Mouse (Mus musculus) midbrain, embryonic 13.5 days (tissue): ENCODE data around the gene Ptpn11. TPM values are rescaled to one million over a fixed set of nuclear protein-coding genes. Genes with fewer than 3 reads are reported as not detected.
"Not testable (repeated sequence)": the region's sequence is repeated elsewhere in the genome, so short reads cannot be mapped to it uniquely, and the experiment has no call there.

ENCODE experiments used
- ATAC-seq: fragments of 200-750 bp; cut with Nextera tagmentation; 2 replicates; pipeline ENCODE4 v1.8.0; 2017; ENCODE audit warnings: mild to moderate bottlenecking, moderate TSS enrichment, moderate library complexity
- H3K27ac ChIP-seq: fragments of 300-500 bp; sonication (generic); 2 replicates; pipeline ENCODE4 v1.5.1; 2015; ENCODE audit warnings: inconsistent platforms, mild to moderate bottlenecking, moderate library complexity
- H3K27me3 ChIP-seq: fragments of 300-500 bp; sonication (generic); 2 replicates; pipeline ENCODE4 v1.6.1; 2015; ENCODE audit warnings: mild to moderate bottlenecking, inconsistent platforms
- H3K36me3 ChIP-seq: fragments of 300-500 bp; sonication (generic); 2 replicates; pipeline ENCODE4 v1.6.1; 2015; ENCODE audit warnings: mild to moderate bottlenecking, inconsistent platforms
- H3K4me1 ChIP-seq: fragments of 300-500 bp; sonication (generic); replicated peaks from 2 replicates; pipeline ENCODE4 v1.6.1; 2015; ENCODE audit warnings: inconsistent platforms
- H3K4me2 ChIP-seq: fragments of 300-500 bp; sonication (generic); replicated peaks from 2 replicates; pipeline ENCODE4 v1.6.1; 2015; ENCODE audit warnings: moderate library complexity, mild to moderate bottlenecking, inconsistent platforms
- H3K4me3 ChIP-seq: fragments of 300-500 bp; sonication (generic); replicated peaks from 2 replicates; pipeline ENCODE4 v1.5.1; 2015; ENCODE audit warnings: mild to moderate bottlenecking, inconsistent platforms
- H3K9ac ChIP-seq: fragments of 300-500 bp; sonication (generic); replicated peaks from 2 replicates; pipeline ENCODE4 v1.6.1; 2015; ENCODE audit warnings: mild to moderate bottlenecking, inconsistent platforms
- H3K9me3 ChIP-seq: fragments of 300-500 bp; sonication (generic); 2 replicates; pipeline ENCODE4 v1.6.1; 2016; ENCODE audit warnings: mild to moderate bottlenecking, inconsistent platforms
- WGBS: fragments of 180-500 bp; shearing (Covaris S2); methylation state at CpG from one replicate; pipeline ENCODE4 v1.1.7; 2015; 5-methylcytosine and 5-hydroxymethylcytosine counted together
- polyA plus RNA-seq: library from polyadenylated mRNA; unstranded; fragments of >200 nt; fragmentation: Nextera tagmentation; extraction: Ambion mirVana; gene quantifications from 2 replicates; pipeline ENCODE4 v1.2.1, GENCODE M21; 2015

Ptpn11 gene
- polyA plus RNA-seq, 1 experiment from 2014 or later, result 23.2 TPM

DNA sequence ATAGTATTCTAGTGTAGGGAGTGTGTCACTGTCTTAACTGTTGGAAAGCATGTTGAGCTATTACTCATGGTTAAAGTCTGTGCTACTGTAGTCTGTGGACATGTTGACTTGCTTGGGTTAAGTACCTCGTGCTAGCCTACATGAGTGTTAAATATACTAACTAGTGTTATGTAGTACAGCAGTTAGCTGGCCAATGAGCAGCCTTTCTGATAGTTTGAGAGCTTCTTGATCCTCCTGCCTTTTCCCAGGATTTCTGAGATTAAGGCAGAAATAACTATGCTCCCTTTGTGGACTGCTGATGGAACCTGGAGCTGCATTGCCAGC lies 19.4 kb upstream of the Ptpn11 start:
- H3K27ac ChIP-seq, result no peak overlapping the region
- 92% methylated on average over 1 of the region's 1 CpGs for WGBS
- peaks cover 27% of the 10 kb centered on the region for H3K4me1 ChIP-seq
- H3K4me3 ChIP-seq, result no peak overlapping the region
- H3K27me3 ChIP-seq, result no peaks in the 10 kb centered on the region
- H3K36me3 ChIP-seq, result peaks cover 75% of the 10 kb centered on the region
- no peak overlapping the region for H3K4me2 ChIP-seq
- H3K9ac ChIP-seq, result no peak overlapping the region
- H3K9me3 ChIP-seq, result no peaks in the 10 kb centered on the region
- ATAC-seq, result no peak

DNA sequence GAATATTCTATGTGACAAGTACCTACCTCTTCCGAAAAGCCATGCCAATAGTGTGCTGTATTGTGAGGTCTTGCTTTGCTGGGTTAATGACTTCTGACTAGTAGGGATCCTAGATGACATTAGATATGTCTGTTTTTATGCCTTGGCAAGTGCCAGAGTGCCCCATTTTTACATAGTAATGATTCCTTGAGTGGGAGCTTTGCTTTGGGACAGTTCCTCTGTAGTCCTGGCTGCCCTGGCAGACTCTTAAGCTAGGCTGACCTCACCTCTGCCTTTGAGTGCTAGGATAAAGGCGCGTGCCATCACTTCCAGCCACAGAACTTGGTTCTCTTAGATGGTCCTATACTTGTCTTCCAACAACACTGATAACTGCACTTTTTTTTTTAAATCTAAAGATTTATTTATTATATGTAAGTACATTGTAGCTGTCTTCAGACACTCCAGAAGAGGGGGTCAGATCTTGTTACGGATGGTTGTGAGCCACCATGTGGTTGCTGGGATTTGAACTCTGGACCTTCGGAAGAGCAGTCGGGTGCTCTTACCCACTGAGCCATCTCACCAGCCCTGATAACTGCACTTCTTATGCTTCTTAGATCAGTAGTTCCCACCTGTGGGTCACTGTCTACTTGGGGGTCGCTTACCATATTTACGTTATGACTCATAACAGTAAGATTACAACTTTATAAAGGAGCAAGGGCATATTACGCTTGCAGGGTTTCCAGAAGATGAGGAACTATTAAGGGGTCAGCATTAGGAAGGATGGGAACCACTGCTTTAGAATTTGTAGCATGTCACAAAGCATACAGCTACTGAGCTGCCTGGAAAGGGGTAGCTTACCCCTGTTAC lies 18.8 kb upstream of the Ptpn11 start:
- H3K36me3 ChIP-seq, result peaks cover 75% of the 10 kb centered on the region
- H3K4me3 ChIP-seq, result no peak overlapping the region
- WGBS, result 92% methylated on average over 9 of the region's 9 CpGs
- no peak overlapping the region for H3K9ac ChIP-seq
- H3K4me2 ChIP-seq, result no peak overlapping the region
- H3K27ac ChIP-seq, result no peak overlapping the region
- H3K4me1 ChIP-seq, result peaks cover 33% of the 10 kb centered on the region
- ATAC-seq, result no peak
- no peaks in the 10 kb centered on the region for H3K27me3 ChIP-seq
- H3K9me3 ChIP-seq, result no peaks in the 10 kb centered on the region

DNA sequence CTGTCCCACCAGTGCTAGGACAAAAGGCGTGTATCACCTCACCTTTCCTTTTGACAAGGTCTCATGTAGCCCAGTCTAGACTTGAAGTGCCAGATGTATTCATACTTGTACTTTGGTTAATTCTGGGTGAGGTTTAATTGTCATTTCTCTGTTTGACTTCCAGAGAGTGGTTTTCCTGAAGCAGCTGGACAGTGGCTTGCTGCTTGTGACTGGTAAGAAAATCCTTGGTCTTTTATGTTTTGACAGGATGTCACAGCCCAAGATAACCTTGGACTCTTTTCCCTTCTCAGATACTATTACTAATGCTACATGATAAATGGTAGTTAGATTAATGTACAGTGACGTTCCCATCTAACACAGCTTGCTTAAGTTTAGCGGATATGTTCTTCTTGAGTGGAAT lies 15.8 kb upstream of the Ptpn11 start:
- 91% methylated on average over 3 of the region's 3 CpGs for WGBS
- H3K27ac ChIP-seq, result no peak overlapping the region
- H3K4me1 ChIP-seq, result peaks cover 34% of the 10 kb centered on the region
- H3K27me3 ChIP-seq, result no peaks in the 10 kb centered on the region
- ATAC-seq, result no peak
- H3K9ac ChIP-seq, result no peak overlapping the region
- no peak overlapping the region for H3K4me2 ChIP-seq
- H3K9me3 ChIP-seq, result no peaks in the 10 kb centered on the region
- peaks cover 63% of the 10 kb centered on the region for H3K36me3 ChIP-seq
- no peak overlapping the region for H3K4me3 ChIP-seq

DNA sequence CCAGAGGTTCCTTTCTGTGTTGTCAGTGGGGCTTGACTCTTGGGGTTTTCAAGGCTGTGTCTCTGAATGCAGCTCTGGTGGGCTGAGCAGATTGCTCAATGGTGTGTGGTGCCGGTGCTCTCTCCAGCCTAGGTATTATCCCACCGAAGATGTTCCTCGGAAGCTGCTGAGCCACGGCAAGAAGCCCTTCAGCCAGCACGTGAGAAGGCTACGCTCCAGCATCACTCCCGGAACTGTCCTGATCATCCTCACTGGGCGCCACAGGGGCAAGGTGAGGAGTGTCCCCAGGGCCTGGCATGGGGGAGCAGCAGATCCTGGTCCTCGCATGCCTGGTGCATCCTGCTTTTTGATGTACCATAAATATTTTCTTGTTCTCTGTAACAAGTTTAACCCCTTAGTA lies 15.3 kb upstream of the Ptpn11 start:
- H3K4me3 ChIP-seq, result no peak overlapping the region
- ATAC-seq, result no peak
- whole genome bisulfite sequencing, result 86% methylated on average over 9 of the region's 9 CpGs
- no peak overlapping the region for H3K27ac ChIP-seq
- peaks cover 59% of the 10 kb centered on the region for H3K36me3 ChIP-seq
- no peak overlapping the region for H3K4me2 ChIP-seq
- H3K9me3 ChIP-seq, result no peaks in the 10 kb centered on the region
- H3K4me1 ChIP-seq, result peaks cover 34% of the 10 kb centered on the region
- H3K27me3 ChIP-seq, result no peaks in the 10 kb centered on the region
- no peak overlapping the region; the same call in 1 of the 2 replicates for H3K9ac ChIP-seq

DNA sequence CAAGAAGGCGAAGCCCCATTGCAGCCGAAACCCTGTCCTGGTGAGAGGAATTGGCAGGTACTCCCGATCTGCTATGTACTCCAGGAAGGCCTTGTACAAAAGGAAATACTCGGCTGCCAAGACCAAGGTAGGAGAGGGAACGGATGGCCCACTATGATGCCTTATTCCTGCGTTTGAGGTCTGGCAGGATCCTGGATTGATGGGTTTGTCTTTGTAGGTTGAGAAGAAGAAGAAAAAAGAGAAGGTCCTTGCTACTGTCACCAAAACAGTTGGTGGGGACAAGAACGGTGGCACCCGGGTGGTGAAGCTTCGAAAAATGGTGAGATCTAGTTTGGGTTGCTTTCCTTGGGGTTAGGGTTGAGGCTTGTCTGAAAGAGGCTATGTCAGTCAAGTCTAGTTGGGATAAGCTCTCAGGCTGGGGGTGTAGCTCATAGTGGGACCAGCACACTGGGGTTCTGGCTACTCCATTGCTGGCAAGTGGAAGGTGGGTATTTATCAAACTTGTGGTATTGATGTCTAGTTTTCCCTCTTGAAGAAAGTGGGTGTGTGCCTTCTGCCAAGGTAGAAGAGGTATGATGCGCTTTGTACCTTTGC lies 14.4 kb upstream of the Ptpn11 start:
- H3K4me3 ChIP-seq, result peak overlapping the region; percentile 97
- H3K27ac ChIP-seq, ATAC-seq, H3K9me3 ChIP-seq, H3K27me3 ChIP-seq: not testable (repeated sequence)
- H3K4me1 ChIP-seq, result peaks cover 34% of the 10 kb centered on the region
- peak overlapping the region; percentile 87 for H3K4me2 ChIP-seq
- H3K9ac ChIP-seq, result peak overlapping the region; percentile 98
- H3K36me3 ChIP-seq, result peaks cover 50% of the 10 kb centered on the region
- WGBS, result 76% methylated on average over 8 of the region's 10 CpGs

DNA sequence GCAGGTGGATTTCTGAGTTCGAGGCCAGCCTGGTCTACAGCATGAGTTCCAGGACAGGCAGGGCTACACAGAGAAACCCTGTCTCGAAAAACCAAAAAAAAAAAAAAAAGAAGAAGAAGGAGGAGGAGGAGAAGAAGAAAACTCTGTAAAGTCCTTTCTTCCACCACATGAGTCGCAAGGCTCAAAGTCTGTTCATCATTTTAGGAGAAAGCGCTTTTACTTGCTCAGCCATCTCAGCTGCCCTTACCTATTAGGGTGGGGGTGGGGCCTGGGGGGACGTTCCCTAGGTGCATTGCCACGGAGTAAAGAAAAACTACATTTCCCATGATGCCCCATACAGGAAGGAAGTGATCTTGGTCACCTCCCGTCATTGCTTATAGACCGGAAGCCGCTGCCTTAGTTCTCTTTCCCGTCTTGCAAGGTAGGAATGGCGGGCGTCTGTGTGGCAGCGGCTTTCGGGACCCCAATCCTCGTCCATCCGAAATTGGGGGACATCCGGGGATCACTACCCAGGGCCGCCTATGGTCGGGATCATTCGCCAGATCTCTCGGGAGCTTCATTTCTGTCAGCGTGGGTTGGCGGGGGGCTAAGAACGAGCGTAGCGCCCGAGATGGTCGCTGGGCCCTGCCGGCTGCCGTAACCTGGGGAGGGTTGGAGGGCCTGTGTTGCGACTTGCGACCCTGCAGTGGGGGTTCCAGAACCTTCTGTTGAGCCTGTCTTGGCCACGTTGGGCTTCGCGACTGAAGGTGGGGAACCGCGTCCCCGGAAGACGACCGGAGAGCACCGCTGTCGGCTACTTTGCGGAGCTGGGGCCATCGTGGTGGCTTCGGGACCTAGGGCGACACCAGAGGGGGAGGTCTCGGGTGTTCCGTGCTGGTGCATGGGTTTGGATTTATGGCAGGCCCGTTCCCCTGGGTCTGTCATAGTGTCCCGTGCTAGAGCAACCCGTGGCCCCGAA lies 13.2 kb upstream of the Ptpn11 start, which contains the start of gene Rpl6:
TSS of gene Rpl6 (plus strand) at position 350 of the 958 bp plus-strand sequence.
- H3K36me3 ChIP-seq, result peaks cover 39% of the 10 kb centered on the region
- peak within 1 kb of the TSS; percentile 87 for H3K4me2 ChIP-seq
- peak within 1 kb of the TSS; percentile 97 for H3K4me3 ChIP-seq
- H3K9ac ChIP-seq, result peak within 1 kb of the TSS; percentile 98
- no peaks in the 10 kb centered on the region for H3K9me3 ChIP-seq
- ATAC-seq, result peak; percentile 92
- peak within 1 kb of the TSS; percentile 79 for H3K27ac ChIP-seq
- H3K27me3 ChIP-seq, result no peaks in the 10 kb centered on the region
- H3K4me1 ChIP-seq, result peaks cover 34% of the 10 kb centered on the region
- WGBS, result 2% methylated on average over 52 of the region's 52 CpGs

DNA sequence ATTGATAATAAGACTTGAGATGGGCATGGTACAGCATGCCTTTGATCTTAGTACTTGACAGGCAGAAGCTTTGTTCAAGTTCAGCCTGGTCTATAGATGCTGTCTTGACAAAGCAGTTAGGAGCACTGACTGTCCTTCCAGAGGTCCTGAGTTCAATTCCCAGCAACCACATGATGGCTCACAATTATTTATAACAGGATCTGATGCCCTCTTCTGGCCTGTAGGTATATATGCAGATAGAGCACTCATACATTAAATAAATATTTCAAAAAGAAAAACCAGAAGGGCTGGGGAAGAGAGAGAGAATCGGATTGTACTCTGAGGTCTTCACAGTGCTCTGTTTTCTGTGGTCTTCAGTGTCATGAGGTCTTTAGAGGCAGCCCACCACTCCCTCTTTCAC lies 11.3 kb upstream of the Ptpn11 start:
- ATAC-seq, result no peak
- peaks cover 26% of the 10 kb centered on the region for H3K4me1 ChIP-seq
- no peak overlapping the region for H3K9ac ChIP-seq
- H3K4me2 ChIP-seq, result no peak overlapping the region
- H3K27ac ChIP-seq, result no peak overlapping the region
- no peaks in the 10 kb centered on the region for H3K9me3 ChIP-seq
- H3K4me3 ChIP-seq, result no peak overlapping the region
- H3K27me3 ChIP-seq, result peaks cover 4% of the 10 kb centered on the region; the same call in 1 of the 2 replicates
- 90% methylated on average over 1 of the region's 1 CpGs for WGBS
- peaks cover 19% of the 10 kb centered on the region for H3K36me3 ChIP-seq

DNA sequence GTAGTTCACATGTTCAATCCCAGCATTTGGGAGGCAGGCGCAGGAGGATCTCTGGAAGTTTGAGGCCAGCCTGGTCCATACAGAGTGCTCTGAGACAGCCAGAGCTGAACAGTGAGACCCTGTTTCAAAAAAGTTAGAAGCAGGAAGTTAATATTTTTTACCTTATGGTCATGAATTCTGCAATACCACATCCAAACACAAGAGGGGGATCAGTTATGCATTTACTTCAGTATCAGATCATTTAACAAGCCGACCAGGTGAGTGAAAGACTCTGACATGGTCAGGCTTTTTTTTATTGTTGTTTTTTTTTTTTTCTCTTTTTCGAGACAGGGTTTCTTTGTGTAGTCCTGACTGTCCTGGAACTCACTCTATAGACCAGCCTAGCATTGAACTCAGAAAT lies 10.5 kb upstream of the Ptpn11 start:
- Histone ChIP-seq H3K4me1 (peaks cover 19% of the 10 kb centered on the region), H3K4me3 (no peak overlapping the region), H3K36me3 (peaks cover 12% of the 10 kb centered on the region), H3K9ac (no peak overlapping the region), H3K4me2 (no peak overlapping the region), H3K27me3 (peaks cover 7% of the 10 kb centered on the region; the same call in 1 of the 2 replicates), H3K9me3 (no peaks in the 10 kb centered on the region), H3K27ac (no peak overlapping the region)
- WGBS, result 57% methylated on average over 3 of the region's 3 CpGs
- ATAC-seq, result no peak

DNA sequence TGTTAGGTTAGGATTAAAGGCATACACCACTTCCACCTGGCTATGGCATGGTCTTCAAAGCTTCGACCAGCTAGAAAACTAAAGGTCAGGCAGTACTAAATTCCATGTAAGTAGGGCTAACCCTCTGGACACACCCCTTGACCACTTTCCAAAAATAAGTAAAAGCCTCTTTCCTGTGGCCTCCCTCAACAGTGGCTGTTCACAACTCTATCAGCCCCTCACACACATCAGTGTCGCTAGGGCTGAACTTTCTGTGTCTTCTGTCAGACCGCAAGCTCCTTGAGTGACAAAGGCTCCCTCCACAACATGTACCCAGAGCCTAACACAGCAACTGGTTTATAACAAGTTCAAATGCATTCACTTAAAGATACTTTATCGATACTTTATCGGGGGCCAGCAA lies 7.2 kb upstream of the Ptpn11 start:
- Histone ChIP-seq H3K4me1 (no peaks in the 10 kb centered on the region), H3K4me3 (no peak overlapping the region), H3K27me3 (peaks cover 10% of the 10 kb centered on the region; the same call in 1 of the 2 replicates), H3K9ac (no peak overlapping the region), H3K36me3 (no peaks in the 10 kb centered on the region), H3K9me3 (no peaks in the 10 kb centered on the region), H3K27ac (no peak overlapping the region), H3K4me2 (no peak overlapping the region)
- WGBS, result 81% methylated on average over 5 of the region's 5 CpGs
- ATAC-seq, result no peak

DNA sequence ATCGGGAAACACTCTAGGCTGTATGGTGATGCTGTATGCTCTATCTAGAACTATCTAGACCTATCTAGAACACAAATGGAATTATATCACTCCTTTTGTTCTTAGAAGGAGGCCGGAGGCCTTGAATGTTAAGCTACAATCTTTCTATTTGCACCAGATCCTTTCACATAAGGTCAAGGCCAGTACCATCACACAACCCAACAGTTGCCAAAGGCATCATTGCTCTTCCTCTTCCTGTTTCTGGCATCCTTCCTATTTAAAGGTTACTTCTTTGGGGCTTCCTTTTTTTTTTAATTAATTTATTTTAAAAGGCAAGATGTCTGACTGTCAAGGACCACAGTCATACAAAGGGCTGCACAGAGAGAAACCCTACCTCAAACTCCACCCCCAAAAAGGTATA lies 6.1 kb upstream of the Ptpn11 start:
- Histone ChIP-seq H3K9ac (no peak overlapping the region), H3K27me3 (peaks cover 10% of the 10 kb centered on the region; the same call in 1 of the 2 replicates), H3K4me3 (no peak overlapping the region), H3K36me3 (no peaks in the 10 kb centered on the region), H3K4me2 (no peak overlapping the region), H3K4me1 (no peaks in the 10 kb centered on the region), H3K27ac (no peak overlapping the region), H3K9me3 (no peaks in the 10 kb centered on the region)
- no peak for ATAC-seq
- 83% methylated on average over 2 of the region's 2 CpGs for WGBS

DNA sequence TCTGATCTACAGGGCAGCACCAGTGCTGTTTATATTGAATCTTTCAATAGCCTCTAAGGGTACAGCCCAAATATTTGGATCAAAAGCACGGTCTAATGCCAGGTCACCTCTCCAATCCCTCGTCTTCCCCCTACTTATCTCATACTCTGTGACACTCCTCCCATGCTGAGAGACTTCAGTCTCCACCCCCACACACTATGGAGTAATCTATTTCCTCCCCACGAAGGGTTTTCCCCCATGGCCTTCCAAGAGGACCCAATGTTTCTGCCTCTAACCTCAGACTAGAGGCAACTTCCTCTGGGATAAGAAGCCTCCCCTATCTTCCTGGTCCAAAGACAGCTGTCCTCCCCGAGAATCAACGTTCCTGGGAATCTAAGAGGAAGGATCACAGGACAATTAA lies 5.6 kb upstream of the Ptpn11 start:
- H3K4me1 ChIP-seq, result peaks cover 3% of the 10 kb centered on the region; the same call in 1 of the 2 replicates
- no peak overlapping the region for H3K4me2 ChIP-seq
- H3K9ac ChIP-seq, result no peak overlapping the region
- H3K4me3 ChIP-seq, result no peak overlapping the region
- H3K9me3 ChIP-seq, result no peaks in the 10 kb centered on the region
- no peaks in the 10 kb centered on the region for H3K36me3 ChIP-seq
- no peak overlapping the region for H3K27ac ChIP-seq
- ATAC-seq, result no peak
- WGBS, result 53% methylated on average over 5 of the region's 5 CpGs
- H3K27me3 ChIP-seq, result peaks cover 10% of the 10 kb centered on the region; the same call in 1 of the 2 replicates

DNA sequence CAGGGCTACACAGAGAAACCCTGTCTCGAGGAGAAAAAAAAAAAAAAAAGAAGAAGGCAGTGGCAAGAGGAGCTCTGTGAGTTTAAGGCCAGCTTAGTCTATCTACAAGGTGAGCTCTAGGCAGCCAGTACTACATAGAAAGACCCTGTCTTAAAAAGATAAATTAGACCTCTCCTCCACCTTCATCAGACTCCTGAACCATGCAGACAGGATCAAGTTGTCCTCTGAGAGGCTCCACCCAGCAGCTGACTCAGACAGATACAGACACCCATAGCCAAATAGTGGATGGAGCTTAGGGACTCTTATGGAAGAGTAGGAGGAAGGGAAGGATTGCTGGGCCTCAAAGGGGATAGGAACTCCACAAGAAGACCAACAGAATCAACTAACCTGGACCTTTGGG lies 3.0 kb upstream of the Ptpn11 start:
- WGBS, result 46% methylated on average over 1 of the region's 1 CpGs
- no peak for ATAC-seq

More for the DNA sequence above, 3.0 kb upstream of the Ptpn11 start:
- peaks cover 20% of the 10 kb centered on the region for H3K4me1 ChIP-seq
- H3K36me3 ChIP-seq, result no peaks in the 10 kb centered on the region
- H3K9ac ChIP-seq, result no peak overlapping the region
- peaks cover 10% of the 10 kb centered on the region; the same call in 1 of the 2 replicates for H3K27me3 ChIP-seq
- no peak overlapping the region for H3K27ac ChIP-seq
- H3K4me3 ChIP-seq, result no peak overlapping the region
- no peaks in the 10 kb centered on the region for H3K9me3 ChIP-seq
- no peak overlapping the region for H3K4me2 ChIP-seq
